Mouse (Mus musculus) limb, embryonic 15.5 days (tissue): ENCODE measurements at regions not wholly inside any gene's neighbourhood (a gene's known extent, or its start where the extent isn't known, plus 50 kb on each side); places are given as distances from the start of the nearest gene placed in this dataset.

ENCODE experiments used
- ATAC-seq: fragments of 200-750 bp; cut with Nextera tagmentation; 2 replicates; pipeline ENCODE4 v1.8.0; 2017; ENCODE audit warnings: low read depth, moderate TSS enrichment; ENCODE audit not compliant: insufficient number of reproducible peaks, low FRiP score, low TSS enrichment
- H3K27ac ChIP-seq: fragments of 300-500 bp; sonication (generic); 2 replicates; pipeline ENCODE4 v1.5.1; 2015; ENCODE audit warnings: moderate library complexity, mild to moderate bottlenecking, inconsistent platforms
- H3K27me3 ChIP-seq: fragments of 300-500 bp; sonication (generic); 2 replicates; pipeline ENCODE4 v1.6.1; 2015; ENCODE audit warnings: inconsistent platforms
- H3K36me3 ChIP-seq: fragments of 300-500 bp; sonication (generic); 2 replicates; pipeline ENCODE4 v1.6.1; 2015; ENCODE audit warnings: inconsistent platforms
- H3K4me1 ChIP-seq: fragments of 300-500 bp; sonication (generic); 2 replicates; pipeline ENCODE4 v1.6.1; 2015; ENCODE audit warnings: inconsistent platforms
- H3K4me2 ChIP-seq: fragments of 300-500 bp; sonication (generic); 2 replicates; pipeline ENCODE4 v1.6.1; 2015; ENCODE audit warnings: mild to moderate bottlenecking, inconsistent platforms
- H3K4me3 ChIP-seq: fragments of 300-500 bp; sonication (generic); 2 replicates; pipeline ENCODE4 v1.5.1; 2015; ENCODE audit warnings: mild to moderate bottlenecking, inconsistent platforms
- H3K9ac ChIP-seq: fragments of 300-500 bp; sonication (generic); 2 replicates; pipeline ENCODE4 v1.6.1; 2015; ENCODE audit warnings: inconsistent platforms
- H3K9me3 ChIP-seq: fragments of 300-500 bp; sonication (generic); 2 replicates; pipeline ENCODE4 v1.6.1; 2016; ENCODE audit warnings: inconsistent platforms
- WGBS: fragments of 180-500 bp; shearing (Covaris S2); methylation state at CpG from one replicate; pipeline ENCODE4 v1.1.7; 2015; 5-methylcytosine and 5-hydroxymethylcytosine counted together

DNA sequence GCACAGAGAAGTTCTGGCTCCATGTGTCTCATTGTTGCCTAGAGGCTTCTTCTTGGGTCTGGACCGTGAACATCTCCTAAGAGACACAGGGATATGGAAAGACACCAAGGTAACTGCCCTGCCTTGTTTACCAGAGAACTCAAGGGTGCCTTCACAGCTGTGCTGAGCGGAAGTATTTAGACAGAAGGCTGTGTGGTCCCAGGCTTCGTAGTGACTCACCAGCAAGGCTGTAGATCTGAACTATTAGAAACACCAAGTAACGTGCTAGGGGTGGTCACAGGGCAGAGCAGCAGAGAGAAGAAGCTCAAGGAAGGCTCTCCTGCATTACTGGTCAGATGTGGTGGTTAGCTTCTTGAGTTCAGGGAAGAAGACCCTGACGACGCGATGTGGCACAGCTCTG lies 51.6 kb upstream of the Lpp start:
- Histone ChIP-seq H3K4me2 (no peak overlapping the region), H3K36me3 (no peaks in the 10 kb centered on the region), H3K9me3 (no peaks in the 10 kb centered on the region), H3K27me3 (no peaks in the 10 kb centered on the region), H3K9ac (no peak overlapping the region), H3K4me3 (no peak overlapping the region), H3K4me1 (peaks cover 10% of the 10 kb centered on the region; the same call in 1 of the 2 replicates), H3K27ac (no peak overlapping the region)
- no peak for ATAC-seq
- WGBS = 84% methylated on average over 7 of the region's 7 CpGs

DNA sequence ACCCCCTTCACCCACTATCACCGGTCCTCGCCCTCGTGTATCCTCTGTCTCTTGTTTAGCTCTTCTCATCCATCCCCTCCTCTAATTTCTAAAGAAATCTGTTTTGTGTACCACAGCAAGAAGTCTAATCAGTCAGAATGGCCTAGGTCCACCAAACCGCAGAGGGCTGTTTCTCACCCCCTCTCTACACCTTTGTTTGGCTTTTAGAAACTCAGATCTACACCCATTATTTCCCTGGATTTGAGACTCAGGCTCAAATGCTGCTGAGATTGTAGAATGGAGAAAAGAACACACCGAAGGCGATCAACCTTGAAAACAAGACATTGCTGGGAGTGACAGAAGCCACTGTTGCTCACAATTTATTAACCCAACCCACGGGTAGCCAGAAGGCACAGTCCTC lies 52.7 kb upstream of the Lpp start:
- 83% methylated on average over 7 of the region's 7 CpGs for WGBS
- no peak for ATAC-seq
- no peak overlapping the region for H3K27ac ChIP-seq

GRCm38 (mm10) chr16:24339320-24340265 lies 53.7 kb upstream of the Lpp start:
- Histone ChIP-seq H3K36me3 (no peaks in the 10 kb centered on the region), H3K4me3 (no peak overlapping the region), H3K4me2 (no peak overlapping the region), H3K27ac (no peak overlapping the region), H3K4me1 (peaks cover 10% of the 10 kb centered on the region; the same call in 1 of the 2 replicates), H3K9me3 (no peaks in the 10 kb centered on the region), H3K27me3 (no peaks in the 10 kb centered on the region), H3K9ac (no peak overlapping the region)
- ATAC-seq = no peak
- 32% methylated on average over 10 of the region's 10 CpGs for WGBS

More for the DNA sequence above, 52.7 kb upstream of the Lpp start:
- Histone ChIP-seq H3K27me3 (no peaks in the 10 kb centered on the region), H3K4me1 (peaks cover 10% of the 10 kb centered on the region; the same call in 1 of the 2 replicates), H3K9ac (no peak overlapping the region), H3K4me3 (no peak overlapping the region), H3K4me2 (no peak overlapping the region), H3K36me3 (no peaks in the 10 kb centered on the region), H3K9me3 (no peaks in the 10 kb centered on the region)

GRCm38 (mm10) chr16:24338404-24338803 lies 54.9 kb upstream of the Lpp start:
- H3K27ac ChIP-seq = no peak overlapping the region
- 88% methylated on average over 7 of the region's 7 CpGs for WGBS
- H3K4me1 ChIP-seq = peaks cover 10% of the 10 kb centered on the region; the same call in 1 of the 2 replicates
- no peaks in the 10 kb centered on the region for H3K36me3 ChIP-seq
- H3K9ac ChIP-seq = no peak overlapping the region
- no peak overlapping the region for H3K4me3 ChIP-seq
- H3K4me2 ChIP-seq = no peak overlapping the region
- no peaks in the 10 kb centered on the region for H3K9me3 ChIP-seq
- no peak for ATAC-seq
- no peaks in the 10 kb centered on the region for H3K27me3 ChIP-seq

GRCm38 (mm10) chr16:24334389-24334788 lies 58.9 kb upstream of the Lpp start:
- Histone ChIP-seq H3K9ac (no peak overlapping the region), H3K36me3 (no peaks in the 10 kb centered on the region), H3K9me3 (no peaks in the 10 kb centered on the region), H3K4me3 (no peak overlapping the region), H3K4me1 (0 out of 2 replicates have a peak, but pooled peaks cover 4% of the 10 kb centered on the region), H3K27me3 (no peaks in the 10 kb centered on the region), H3K4me2 (no peak overlapping the region), H3K27ac (no peak overlapping the region)
- 56% methylated on average over 2 of the region's 2 CpGs for WGBS
- ATAC-seq = no peak

GRCm38 (mm10) chr16:24331446-24332020 lies 61.8 kb upstream of the Lpp start:
- no peak overlapping the region for H3K4me2 ChIP-seq
- H3K9ac ChIP-seq = no peak overlapping the region
- WGBS = 90% methylated on average over 13 of the region's 13 CpGs
- no peaks in the 10 kb centered on the region for H3K27me3 ChIP-seq
- no peaks in the 10 kb centered on the region for H3K4me1 ChIP-seq
- ATAC-seq = no peak
- no peak overlapping the region for H3K27ac ChIP-seq
- no peaks in the 10 kb centered on the region for H3K9me3 ChIP-seq
- H3K4me3 ChIP-seq = no peak overlapping the region
- no peaks in the 10 kb centered on the region for H3K36me3 ChIP-seq

DNA sequence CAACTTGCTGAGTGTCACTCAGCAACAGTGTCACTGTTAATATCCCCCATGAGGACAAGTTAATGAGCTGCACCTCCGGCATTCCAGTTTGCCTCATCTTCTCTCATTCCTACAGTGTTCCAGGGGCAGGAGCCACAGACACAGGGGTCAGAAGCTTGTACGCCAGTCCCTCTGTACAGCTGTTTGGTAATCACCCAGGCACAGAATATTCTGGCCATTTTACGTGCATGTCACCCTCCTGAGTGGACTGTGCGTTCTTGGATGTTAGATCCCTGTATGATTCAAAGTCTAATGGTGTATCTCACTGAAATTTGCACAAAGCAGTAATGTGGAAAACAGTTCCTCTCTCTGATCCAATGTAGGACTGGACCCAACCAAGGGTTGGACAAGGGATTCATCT lies 66.7 kb upstream of the Lpp start:
- H3K27me3 ChIP-seq = no peaks in the 10 kb centered on the region
- no peak overlapping the region for H3K4me3 ChIP-seq
- no peak overlapping the region for H3K4me2 ChIP-seq
- 83% methylated on average over 4 of the region's 4 CpGs for WGBS
- no peaks in the 10 kb centered on the region for H3K9me3 ChIP-seq
- H3K36me3 ChIP-seq = no peaks in the 10 kb centered on the region
- ATAC-seq = no peak
- H3K27ac ChIP-seq = no peak overlapping the region
- no peak overlapping the region for H3K9ac ChIP-seq
- no peaks in the 10 kb centered on the region for H3K4me1 ChIP-seq

GRCm38 (mm10) chr16:24326046-24326445 lies 67.3 kb upstream of the Lpp start:
- no peak overlapping the region for H3K4me2 ChIP-seq
- no peak overlapping the region for H3K4me3 ChIP-seq
- H3K4me1 ChIP-seq = no peaks in the 10 kb centered on the region
- ATAC-seq = no peak
- no peaks in the 10 kb centered on the region for H3K9me3 ChIP-seq
- no peak overlapping the region for H3K27ac ChIP-seq
- H3K9ac ChIP-seq = no peak overlapping the region
- no peaks in the 10 kb centered on the region for H3K27me3 ChIP-seq
- no peaks in the 10 kb centered on the region for H3K36me3 ChIP-seq
- 84% methylated on average over 5 of the region's 5 CpGs for WGBS

- H3K4me2 ChIP-seq = no peak overlapping the region
- 85% methylated on average over 2 of the region's 2 CpGs for whole genome bisulfite sequencing
- H3K27me3 ChIP-seq = no peaks in the 10 kb centered on the region
- no peak for ATAC-seq
- no peaks in the 10 kb centered on the region for H3K4me1 ChIP-seq
- no peaks in the 10 kb centered on the region for H3K9me3 ChIP-seq
- H3K27ac ChIP-seq = no peak overlapping the region
- no peaks in the 10 kb centered on the region for H3K36me3 ChIP-seq
- no peak overlapping the region for H3K4me3 ChIP-seq
- no peak overlapping the region for H3K9ac ChIP-seq
Observed at GRCm38 (mm10) chr16:24324917-24325316, 68.4 kb upstream of the Lpp start.

- no peaks in the 10 kb centered on the region for H3K27me3 ChIP-seq
- H3K4me3 ChIP-seq = no peak overlapping the region
- no peaks in the 10 kb centered on the region for H3K9me3 ChIP-seq
- H3K9ac ChIP-seq = no peak overlapping the region
- H3K4me2 ChIP-seq = no peak overlapping the region
- WGBS = 83% methylated on average over 8 of the region's 8 CpGs
- H3K27ac ChIP-seq = no peak overlapping the region
- H3K4me1 ChIP-seq = no peaks in the 10 kb centered on the region
- H3K36me3 ChIP-seq = no peaks in the 10 kb centered on the region
- ATAC-seq = no peak
Observed at GRCm38 (mm10) chr16:24318723-24319437, 74.4 kb upstream of the Lpp start.

DNA sequence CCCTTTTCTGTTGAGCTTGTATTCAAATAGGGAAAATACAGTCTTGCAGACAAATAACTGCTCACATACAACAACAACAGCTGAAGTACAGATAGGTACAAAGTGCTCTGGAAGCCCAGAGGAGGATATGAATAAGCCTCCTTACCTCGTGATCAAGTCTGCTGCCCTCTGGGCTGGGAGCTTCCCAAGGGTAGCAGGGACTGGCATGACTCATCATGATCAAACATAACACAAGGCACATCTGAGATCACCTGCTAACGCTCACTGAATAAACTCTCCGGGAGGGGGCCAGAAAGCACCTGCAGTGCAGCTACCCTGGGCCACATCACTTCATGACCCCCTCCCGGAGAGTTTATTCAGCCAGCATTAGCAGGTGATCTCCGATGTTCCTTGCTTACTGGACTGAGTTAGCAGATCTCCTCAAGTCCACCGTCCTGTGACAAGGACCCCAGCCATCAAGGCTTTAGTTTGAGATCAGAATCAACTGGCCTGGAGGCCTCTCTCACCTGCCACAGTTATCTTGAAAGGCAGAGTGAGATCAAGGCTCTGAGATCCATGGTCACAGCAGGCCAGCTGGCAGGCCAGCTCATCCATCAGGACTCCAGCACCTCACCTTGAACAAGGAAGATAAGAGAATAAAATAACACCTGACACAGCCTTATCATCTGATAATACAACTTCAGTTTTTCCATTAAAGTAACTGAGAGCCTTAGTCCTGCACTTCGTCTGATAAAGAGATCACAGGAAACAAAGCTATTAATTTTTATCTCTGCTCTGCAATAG lies 79.6 kb upstream of the Lpp start:
- Histone ChIP-seq H3K9me3 (no peaks in the 10 kb centered on the region), H3K4me3 (no peak overlapping the region), H3K9ac (no peak overlapping the region), H3K27me3 (no peaks in the 10 kb centered on the region), H3K4me1 (no peaks in the 10 kb centered on the region), H3K27ac (no peak overlapping the region), H3K4me2 (no peak overlapping the region), H3K36me3 (no peaks in the 10 kb centered on the region)
- no peak for ATAC-seq
- 68% methylated on average over 7 of the region's 7 CpGs for WGBS
